Mouse (Mus musculus) cerebellum, adult 2 months (tissue): ENCODE measurements around the gene Olfr547.

Source experiments
- CTCF ChIP-seq: fragments of 200-500 bp; IDR thresholded peaks from 2 replicates; pipeline ENCODE4 v1.5.1; 2011; ENCODE audit warnings: low read depth, mild to moderate bottlenecking, control low read depth, low read length, moderate library complexity, borderline replicate concordance; ENCODE audit not compliant: insufficient read depth
- POLR2A ChIP-seq: fragments of 200-500 bp; IDR thresholded peaks from 2 replicates; pipeline ENCODE4 v1.6.1; 2011; ENCODE audit warnings: low read length, control low read depth, borderline replicate concordance; ENCODE audit not compliant: insufficient read depth

DNA sequence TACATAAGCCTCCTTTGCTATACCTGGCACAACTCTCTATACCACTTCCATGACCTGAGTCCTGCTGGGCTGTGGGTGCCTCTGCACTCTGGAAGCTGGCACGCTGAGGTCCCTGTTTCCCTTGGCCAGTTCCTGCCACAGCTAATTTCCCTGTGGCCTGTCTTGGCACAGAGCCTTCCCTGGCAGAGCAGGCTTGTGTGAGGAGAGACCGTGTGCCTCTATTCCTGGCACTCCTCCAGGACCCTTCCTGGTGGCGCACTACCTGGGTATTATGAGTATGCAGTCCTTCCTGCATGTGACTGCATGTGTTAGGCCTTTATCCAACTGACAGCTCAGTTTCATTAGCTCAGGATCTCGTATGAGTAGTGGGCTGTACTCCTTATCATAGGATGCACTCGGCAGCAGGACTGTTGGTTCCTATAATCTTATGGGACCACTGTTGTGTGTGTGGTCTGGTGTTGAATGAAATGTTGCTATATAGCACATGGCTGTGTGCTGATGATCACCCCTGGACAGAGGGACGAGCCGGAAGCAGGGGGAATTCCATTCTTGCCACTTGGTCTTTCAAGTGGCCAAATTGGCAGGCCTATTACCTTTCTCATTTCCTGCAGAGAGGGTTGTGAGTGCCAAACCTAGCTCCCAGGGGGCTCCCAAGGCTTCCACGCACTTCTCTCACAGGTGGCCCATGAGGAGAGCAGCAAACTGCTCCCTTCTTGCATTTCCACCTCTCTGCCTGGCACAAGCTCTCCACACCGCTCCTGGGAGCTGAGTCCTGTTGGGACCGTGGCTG is 18.1 kb upstream of the Olfr547 start:
- no peak for TF ChIP-seq POLR2A
- TF ChIP-seq CTCF: no peak
